Mouse (Mus musculus): ENCODE results near the gene Gpx4.

DNA sequence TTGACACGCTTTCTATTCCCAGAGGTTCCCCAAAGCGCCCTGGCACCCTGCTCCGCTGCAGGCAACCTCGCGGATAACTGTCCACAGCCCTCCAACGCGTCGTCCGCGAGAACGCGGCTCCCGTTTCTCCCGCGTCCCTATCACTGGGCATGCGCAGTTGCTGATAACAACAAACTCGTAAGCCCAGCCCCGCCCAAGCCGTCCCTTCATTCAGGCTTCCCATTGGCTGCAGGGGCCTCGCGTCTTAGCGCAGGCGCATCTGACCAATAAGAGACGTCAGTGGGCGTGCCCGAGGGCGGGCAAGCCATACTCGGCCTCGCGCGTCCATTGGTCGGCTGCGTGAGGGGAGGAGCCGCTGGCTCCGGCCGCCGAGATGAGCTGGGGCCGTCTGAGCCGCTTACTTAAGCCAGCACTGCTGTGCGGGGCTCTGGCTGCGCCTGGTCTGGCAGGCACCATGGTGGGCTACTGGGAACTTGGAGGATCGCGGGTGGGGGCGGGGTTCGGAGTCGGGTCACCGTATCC lies 6.4 kb downstream of the Gpx4 start:
- peak; percentile 57 for TF ChIP-seq POLR2A (IDR thresholded peaks at IDR 0.05; ENCODE audit: insufficient read length, low read depth)
- TF ChIP-seq SRF (IDR thresholded peaks at IDR 0.05; ENCODE audit: control insufficient read depth, insufficient read length, low read depth), result peak; percentile 79
- TF ChIP-seq CEBPB (IDR thresholded peaks at IDR 0.05; ENCODE audit: insufficient read depth, poor library complexity, severe bottlenecking), result no peak
- TF ChIP-seq POLR2AphosphoS2 (IDR thresholded peaks at IDR 0.05; ENCODE audit: insufficient read length, low read depth), result peak; percentile 86
- TF ChIP-seq MYOD1 (IDR thresholded peaks at IDR 0.05; ENCODE audit: control insufficient read depth in 1 of 3, insufficient read length in 2 of 3, low read depth in 2 of 3), result peak in 1 of 3 experiments; percentile 22
- no peak for TF ChIP-seq REST (IDR thresholded peaks at IDR 0.05; ENCODE audit: insufficient read depth, insufficient read length)
- TF ChIP-seq E2F4 (IDR thresholded peaks at IDR 0.05; ENCODE audit: insufficient read depth), result no peak
- no peak for TF ChIP-seq TCF12 (IDR thresholded peaks at IDR 0.05; ENCODE audit: insufficient read depth, poor library complexity, severe bottlenecking)
- TF ChIP-seq MAX (IDR thresholded peaks at IDR 0.05; ENCODE audit: low read depth), result no peak
- TF ChIP-seq MYOG (IDR thresholded peaks at IDR 0.05; ENCODE audit: control insufficient read depth in 1 of 3, insufficient read depth in 1 of 3, insufficient read length in 2 of 3, low read depth in 2 of 3), result peak in 1 of 3 experiments; percentile 12
- no peak for TF ChIP-seq USF1 (IDR thresholded peaks at IDR 0.05; ENCODE audit: low read depth)
